Mouse (Mus musculus) urinary bladder, postnatal 4 days (tissue): ENCODE data around the gene Morn5.

Source experiments
- DNase-seq, 2 experiments: peaks; one replicate each; pipeline ENCODE4 v3.0.0; 2021 to 2022; ENCODE audit warnings: low spot score in 2 of 2

Gene Morn5

DNA sequence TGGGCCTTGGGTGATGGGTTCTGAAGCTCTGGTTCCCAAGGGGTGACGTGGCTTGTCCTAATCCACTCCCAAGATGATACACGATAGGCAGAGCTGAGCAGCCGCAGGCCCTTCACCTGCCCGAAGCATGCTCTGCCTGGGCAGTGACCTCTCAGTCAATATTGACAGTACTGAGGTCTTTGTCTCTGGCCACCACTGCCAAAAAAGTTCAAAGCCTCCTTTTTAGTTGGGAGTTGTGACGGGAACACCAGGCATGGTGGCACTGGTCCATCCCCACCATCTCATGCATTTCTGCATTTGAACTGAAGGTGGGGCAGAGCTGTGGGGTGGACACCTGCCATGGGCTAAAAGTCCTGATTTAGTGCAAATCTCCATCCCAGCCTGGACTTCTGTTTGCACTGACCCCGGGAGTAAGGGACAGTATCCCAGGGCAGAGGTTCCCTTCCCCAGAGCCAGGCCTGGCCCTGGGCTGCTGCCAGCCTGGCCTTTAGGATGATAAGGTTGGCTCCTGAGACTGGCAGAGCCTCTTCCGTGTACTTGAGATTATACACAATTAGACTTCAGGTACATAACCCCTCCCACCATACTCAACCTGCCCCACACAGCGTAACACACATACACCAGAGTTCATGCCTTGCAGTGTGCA lies 22.5 kb downstream of the Morn5 start:
- no peak for DNase-seq

DNA sequence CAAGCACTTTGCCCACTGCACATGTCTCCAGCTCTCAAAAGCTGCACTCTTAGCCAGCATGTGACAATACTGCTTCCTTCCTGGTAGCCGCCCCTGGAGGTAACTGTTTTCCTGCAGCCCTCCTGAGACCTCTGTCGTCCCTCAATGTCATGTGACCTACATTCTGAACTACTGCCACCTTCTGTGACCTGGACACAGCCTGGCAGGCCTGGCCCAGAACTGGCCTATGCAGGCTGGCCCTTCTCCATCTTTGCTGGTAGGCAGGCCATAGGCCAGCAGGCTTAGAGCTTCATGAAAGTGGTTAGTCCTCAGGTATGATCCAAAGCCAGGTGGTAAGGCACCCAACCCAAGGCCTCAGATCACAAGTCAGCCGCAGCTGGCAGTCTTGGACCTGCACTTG lies 24.5 kb downstream of the Morn5 start:
- DNase-seq = no peak

DNA sequence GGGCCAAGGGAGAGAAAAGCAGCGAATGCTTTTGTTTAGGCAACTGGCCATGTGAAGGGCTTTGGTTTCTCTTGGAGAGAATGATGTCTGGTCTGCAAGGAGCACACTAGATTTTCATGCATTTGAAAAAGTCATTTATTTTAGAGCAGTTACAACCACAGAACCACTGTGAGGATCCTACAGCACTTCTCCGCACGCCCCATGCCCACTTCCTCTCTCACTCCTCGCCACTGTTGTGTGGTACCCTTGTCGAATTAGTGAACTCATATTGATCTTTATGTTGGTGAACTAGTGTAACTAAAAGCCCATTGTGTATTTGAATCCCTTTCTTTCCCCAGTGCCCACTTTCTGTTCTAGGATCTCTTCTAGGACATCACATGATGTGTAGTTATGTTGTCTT lies 26.0 kb downstream of the Morn5 start:
- no peak for DNase-seq

DNA sequence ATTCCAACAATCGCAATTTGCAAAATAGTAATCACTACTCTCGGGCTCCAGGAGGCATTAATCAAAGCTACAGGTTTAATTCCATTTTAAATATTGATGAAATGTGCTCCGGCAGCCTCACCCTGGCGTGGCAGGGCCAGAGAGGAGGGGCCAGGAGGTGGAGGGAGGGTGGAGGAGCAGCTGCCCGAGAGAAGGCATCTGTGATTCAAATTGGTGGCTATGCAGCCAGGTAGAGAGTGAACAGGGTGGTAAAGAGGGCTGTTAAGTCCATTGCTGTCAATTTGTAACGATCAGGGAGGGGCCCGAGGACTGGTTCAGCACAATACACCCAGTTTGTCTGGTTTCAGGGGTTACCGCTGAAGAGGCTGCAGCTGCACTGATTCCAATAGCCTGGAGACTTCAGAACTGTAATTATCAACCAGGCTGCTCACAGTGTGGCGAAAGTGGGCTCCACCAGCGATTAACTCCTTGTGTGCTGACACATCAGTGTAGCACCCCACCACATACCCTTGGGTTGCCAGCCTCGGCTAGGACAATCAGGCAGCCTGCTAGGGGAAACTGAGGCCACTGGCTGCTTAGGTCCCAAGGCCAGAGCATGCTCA lies 28.0 kb downstream of the Morn5 start:
- DNase-seq = no peak

DNA sequence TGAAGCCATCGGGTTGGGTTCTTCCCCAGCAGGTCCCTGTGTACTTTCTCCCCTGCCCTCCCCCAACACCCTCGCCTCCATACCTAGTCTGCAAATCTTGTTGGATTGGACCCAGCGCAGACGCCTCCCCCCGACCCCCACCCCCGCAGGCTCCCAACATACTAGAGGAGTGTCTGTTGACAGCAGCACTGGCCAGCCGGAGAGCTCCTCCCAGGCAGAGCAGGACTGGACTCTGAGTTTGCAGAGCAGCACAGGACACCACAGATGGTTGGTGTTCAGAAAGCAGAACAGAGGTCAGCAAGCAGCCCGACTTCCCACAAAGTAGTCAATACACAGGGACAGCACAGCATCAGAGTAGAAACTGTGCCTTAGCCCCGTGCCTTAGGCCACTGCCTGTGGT lies 32.2 kb downstream of the Morn5 start:
- DNase-seq = no peak

DNA sequence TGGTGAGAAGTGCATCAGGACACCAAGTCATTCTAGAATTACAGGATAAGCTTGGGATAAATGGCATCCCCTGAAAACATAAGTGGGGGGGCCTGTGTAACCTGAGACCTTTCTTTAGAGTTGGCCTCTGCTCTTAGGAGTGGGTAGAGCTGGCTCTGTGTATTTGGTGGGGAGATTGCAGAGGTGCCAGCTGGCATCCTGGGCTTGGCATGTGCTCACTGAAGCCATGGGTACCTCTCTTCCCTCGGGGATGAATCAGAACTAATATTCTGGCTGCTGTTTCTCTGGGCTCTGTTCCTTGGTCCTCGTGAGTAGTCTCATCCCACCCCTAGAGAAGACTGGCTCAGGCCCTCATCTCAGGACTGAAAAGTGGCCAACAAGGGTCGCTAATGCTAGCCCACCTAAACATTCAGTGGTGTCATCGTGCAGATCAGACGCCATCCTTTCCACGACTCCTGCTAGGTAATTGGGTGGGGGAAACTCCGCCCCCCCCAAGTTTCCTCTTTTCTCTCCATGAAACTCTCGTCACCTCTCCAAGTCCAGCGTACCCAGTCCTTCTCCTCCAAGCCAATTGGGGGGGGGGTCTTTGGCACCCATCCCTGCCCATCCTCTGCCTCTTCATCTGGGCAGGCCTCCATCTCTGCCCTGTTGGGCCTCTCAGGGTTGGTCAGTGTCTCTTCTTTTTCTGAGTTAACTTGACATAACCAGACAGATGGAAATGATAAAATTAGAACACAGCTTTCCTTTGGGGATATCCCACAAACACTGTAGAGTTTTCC lies 33.7 kb downstream of the Morn5 start:
- DNase-seq = no peak

DNA sequence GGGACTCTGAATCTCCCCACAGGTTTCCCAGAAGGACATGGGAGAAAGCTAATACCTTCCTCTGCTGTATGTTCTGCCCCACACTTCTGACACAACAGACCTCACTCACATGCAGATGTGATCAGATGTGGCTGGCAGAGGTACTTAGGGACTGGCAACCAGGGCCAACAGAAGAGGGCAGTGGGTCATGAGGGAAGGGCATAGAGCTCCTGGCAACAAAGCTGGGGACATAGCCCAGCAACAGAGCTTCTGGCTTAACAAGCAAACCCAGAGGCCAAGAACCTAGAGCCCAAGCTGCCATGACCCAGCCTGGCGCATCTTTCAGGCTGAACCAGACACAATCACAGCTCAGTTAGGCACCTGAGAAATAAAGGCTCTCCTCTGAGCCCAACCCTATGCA lies 35.8 kb downstream of the Morn5 start:
- no peak for DNase-seq

DNA sequence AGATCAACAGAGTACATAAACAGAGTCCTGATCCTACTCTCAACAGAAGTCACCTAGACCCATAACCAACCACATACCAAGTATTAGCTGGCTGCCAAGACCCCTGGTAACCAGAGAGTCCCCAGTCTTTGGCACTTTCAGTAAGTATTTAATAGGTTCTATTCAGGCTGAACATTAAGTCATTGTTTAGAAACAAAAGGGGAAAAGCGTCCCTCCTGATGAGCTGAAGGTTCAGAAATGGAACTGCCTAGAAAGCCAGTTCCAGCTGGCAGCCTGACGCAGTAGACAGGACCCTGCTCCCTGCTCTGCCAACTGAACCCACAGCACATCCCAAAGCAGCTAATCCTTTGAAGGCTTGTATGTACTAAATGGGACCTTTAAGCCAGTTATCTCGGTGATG lies 39.9 kb downstream of the Morn5 start:
- DNase-seq = no peak

DNA sequence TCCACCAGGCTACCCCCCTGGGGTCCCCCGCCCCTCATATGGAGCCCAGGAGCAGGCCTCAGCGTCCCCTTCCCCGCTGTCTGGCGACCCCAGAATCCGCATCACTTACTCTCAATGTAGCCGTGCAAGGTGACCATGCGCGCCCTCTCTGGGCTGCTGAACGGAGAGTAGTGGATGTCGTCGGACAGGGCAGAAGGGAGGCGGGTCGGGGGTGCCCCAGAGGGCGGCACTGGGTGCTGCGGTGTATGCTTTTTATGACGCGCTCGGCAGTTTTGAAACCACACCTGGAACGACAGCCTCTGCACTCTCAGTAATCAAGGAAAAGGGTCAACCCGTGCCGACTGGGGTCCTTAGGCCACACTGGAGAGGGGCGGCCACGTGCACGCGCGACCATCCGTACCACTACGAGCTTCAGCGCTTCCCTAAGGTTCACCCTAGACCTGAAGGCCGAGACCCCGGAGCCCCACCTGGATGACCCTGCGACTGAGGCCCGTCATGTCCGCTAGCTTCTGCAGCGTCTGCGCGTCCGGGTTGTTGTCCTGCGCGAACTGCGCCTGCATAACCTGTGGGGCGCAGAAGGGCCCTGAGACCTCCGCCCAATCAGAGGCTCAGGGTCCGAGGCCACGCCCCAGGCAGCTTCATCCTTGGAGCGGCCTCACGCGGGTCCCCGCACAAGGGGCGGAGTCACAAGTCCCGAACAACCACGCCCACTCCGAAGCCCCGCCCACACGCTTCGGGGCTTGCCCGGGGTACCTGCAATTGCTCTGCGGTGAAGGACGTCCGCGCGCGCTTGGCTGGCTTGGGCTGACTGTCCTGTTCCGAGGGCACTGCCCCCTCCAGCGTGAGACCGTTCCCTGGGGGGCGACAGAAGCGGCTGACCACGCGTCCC lies 41.8 kb downstream of the Morn5 start:
- peak in 1 of 2 experiments; percentile 67 for DNase-seq

DNA sequence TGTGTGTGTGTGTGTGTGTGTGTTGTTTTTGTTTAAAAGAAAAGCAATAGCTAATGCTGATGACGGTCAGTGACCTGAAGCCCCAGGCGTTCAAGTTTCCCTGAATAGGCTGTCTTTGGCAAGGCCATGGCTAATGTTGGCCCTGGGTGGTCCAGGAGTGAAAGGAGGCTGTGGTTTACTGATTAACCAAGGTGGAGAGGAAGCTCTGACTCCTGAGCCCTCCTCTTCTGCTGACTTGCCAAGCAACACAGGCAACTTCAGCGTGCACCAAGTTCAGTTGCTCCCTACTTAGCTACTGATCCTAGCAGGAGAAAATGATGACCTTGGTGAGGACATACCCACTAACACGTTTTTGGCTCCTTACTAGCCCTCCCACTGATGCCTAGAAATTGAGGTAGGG lies 43.5 kb downstream of the Morn5 start:
- no peak for DNase-seq

DNA sequence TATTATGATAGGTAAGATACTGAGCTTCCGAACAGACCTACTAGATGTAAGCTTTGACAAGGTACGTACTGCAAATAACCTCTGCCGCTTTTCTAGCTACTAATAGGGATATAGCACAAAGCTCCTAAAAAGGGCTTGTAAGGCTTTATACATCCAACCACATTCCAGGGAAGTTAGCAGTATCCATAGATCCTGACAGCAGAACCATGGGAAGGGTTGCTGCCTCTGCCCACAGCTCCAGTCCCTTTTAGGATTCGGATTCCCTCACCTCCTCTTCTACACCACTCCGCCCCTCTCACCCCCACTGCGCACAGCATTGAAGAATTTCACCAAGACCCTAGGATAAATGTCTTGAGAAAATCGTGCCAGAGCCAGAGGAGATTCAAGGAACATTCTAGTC lies 44.0 kb downstream of the Morn5 start:
- no peak for DNase-seq

DNA sequence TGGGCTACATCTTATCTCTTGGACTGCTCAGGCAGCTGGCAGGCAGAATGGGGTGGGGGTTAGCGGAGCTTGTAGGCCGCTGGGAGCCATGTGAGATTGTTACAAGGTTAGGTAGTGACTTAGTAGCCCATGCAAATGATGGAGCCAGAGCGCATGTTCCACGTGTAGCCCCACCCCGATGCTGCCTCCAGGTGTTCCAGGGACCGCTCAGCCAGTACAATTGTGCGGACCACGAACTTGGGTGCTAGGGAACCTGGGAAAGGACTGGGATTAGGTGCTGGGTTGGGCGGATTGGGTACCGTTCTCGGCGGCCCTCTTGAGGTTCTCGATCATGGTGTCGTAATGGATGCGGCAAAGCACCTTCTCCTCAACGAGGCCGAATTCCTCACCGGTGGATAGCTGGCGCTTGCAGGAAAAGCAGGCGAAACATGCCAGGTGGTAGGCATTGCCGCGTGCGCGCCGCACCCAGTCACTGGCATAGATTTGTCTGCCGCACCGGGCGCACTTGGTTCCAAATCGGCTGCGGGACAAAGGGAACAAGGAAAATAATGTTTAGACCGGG lies 44.7 kb downstream of the Morn5 start:
- DNase-seq = no peak

DNA sequence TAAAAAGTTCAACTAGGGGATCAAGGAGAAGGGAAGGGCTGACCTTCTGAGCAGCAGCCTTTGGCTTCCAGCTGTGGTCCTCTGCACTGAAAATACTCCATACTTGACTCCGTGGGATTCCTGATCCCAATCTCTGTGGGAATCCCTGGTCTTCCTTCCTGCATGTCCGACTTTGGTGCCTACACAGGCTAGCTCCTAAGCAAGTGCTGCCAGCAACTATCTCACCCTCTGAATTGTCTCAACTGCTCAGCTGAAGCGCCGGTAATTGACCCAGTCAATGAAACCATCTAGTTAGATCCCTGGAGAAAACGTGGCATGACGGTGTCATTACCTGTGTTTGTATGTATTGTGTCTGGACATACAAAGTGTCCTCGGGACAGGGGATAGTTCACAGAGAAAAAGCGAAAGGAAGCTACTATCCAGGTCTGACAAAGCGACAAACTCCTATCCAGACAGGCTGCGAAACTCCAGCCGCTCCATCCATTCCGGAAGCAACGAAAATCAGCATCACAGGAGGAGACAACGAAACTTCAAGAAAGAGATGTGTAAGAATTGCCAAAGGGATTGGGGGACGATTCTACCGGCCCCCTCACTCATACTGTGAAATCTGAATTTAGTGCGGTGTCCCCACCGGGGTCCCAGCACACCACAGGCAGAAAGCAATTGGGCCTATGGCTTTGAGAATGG lies 48.0 kb downstream of the Morn5 start:
- DNase-seq = no peak

DNA sequence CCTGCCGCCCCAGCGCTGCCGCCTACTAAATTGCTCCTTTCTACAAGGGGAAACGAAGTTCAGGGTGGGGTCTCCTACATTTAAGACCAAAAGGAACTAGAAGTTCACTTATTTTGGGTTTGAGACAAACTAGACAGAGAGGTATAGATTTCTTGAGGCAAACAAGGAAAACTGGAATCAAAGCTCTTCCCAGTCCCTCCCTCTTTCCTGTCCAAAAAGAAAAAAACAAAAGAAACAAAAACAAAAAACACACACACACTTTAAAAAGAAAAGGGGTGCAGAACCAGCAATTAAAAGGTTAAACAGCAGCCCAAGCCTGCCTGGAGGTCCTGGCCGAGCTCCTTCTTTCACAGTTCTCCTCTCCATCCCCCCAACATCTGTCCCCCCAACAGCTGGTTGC lies 48.8 kb downstream of the Morn5 start:
- DNase-seq = no peak

DNA sequence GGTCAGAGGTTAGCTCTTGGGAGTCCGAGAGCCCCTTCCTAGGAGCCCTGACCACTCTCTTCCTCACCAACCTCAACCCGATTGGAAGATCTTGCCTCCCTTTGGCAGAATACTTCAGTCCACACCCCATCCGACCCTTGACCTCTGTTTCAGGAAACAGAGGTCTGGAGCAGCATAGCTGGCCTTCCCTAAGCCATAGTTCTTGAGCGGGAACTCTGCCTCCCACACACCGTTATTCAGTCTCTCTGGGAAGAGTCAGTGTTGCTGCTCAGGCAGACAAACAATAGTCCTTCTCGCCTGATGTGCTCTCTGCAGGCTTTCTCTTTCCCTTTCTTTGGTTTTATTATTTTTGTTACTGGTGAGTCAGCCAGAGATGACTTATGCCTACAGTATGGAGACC lies 50.5 kb downstream of the Morn5 start:
- DNase-seq = no peak

DNA sequence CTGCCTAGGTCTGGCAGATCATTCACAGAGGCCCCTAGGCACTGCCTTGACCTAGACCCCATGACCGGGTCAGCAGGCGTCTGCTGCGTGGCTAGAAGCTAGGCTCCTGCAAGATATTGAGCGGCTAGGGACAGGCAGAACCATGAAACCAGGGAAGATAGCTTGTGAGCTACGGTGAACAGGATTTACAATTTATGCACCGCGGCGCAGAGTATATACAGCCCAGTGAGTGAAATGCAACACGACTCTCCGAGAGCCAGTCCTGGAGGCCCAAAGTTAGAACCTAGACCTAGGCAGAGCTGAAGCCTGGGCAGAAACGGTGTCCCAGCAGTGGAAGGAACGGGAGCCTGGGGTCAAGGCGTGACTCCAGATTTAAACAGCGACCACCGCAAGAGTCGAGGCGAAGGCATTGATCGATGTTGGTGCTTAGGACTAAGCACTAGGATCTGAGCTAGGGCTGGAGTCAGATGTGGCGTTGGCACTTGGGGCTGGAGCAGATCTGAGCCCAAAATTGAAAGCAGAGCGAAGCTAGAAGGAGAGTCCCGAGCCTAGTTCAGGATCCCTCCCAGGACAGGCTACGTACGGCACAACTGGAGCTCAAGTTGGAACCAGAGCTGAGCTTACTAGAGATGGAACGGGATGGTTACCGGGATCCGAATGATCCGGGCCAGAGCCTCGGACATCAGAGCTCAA lies 52.8 kb downstream of the Morn5 start:
- DNase-seq = no peak

DNA sequence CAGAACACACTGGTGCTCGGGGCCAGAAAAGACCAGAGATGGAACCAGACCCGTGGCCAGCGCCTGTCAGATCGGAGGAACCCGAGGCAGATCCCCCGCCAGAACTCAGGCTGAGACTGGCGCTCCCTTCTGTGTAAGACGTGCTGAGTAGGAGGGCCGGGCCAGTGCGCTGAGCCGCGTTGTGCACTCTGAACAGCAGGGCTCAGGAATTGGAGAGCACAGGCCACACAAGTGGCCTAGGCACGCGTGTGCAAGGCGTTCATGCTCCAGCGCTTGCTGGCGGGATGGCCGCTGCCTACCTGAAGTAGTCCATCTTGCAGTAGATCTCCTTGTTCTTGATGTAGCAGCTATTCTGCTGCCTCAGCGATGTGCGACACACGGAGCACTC lies 53.3 kb downstream of the Morn5 start:
- no peak for DNase-seq

DNA sequence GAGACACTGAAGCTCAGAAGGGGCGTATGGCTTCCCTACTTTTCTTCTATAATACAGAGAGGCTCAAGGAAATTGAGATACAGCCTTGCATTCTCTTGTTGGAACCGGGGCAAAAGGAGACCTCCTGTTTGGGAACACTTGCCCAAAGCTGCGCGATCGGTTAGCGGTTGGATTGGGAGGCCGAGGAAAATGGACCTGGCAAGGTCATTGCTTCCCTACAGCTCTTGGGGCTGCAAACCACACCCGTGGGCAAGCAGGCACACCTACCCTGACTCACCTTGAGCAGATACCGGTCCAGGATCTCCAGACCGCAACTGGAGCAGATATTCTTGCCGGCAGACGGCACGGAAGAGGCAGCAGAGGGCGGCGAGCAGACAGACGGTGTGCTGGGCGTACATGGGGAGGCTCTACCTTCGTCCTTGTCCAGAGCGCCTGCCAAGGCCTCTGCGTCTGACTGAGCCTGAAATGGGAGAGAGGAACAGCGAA lies 53.9 kb downstream of the Morn5 start:
- no peak for DNase-seq

DNA sequence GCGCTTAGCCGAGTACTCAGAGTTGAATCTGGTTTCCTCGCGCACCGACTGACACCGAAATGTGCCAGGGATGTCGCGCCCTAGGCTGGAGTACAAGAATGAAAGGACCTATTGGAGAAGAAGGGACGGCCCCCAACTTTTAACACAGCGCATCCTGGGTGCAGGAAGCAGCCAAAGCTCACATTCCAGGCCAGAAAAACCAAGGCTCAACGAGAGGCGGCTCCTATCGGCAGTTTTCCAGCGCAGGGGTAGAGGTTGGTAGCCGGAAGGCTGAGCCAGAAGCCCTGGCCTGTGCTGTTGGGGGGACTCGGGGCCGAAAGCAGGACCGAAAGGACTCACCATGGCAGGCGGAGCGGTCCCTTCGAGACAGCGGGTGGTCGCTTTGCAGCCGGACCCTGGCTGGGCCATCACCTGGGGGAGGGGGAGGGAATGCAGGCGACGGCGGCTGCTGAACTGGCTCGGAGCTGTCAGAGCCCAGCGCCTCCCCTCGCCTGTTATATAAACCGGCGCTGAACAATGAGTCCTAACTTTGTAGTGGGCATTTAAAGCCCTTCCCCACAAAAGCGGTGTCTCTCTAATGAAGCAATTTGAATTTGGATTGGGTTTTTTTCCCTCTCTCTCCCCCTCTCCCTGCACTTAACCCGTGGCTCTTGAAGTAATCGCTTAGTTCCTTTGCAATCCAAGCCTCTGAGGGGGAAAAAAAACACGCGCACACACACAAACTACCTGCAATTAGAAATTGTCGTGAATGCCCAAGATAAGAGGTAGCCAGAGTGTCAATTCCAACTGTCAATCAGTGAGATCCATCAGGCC lies 54.5 kb downstream of the Morn5 start:
- DNase-seq = no peak
